In genomic region chr6:31817640-31818039, GRCm38 (mm10) we compare ENCODE assay signal across 18 mouse cellular contexts.
"Had no signal": no experiment of that assay in that cellular context is flagged by ENCODE, and none has a peak within 500 bp of the region (broad histone marks: within the 10 kb centered on the region; RNA-seq: fewer than 3 reads in every experiment).

No protein-coding gene starts in this region.

- H3K4me1 ChIP-seq: limb, embryonic 12.5 days; limb, embryonic 15.5 days; liver, embryonic 15.5 days had no signal

- H3K27ac ChIP-seq: layer of hippocampus, adult 2 months; left cerebral cortex, adult 2 months; limb, embryonic 12.5 days; limb, embryonic 15.5 days; liver, embryonic 15.5 days had no signal

- DNase-seq: kidney, adult 8-10 months; kidney, postnatal 25 days; layer of hippocampus, adult 9-11 months; left cerebral cortex, postnatal 4 days; lung, adult 2 months; lung, postnatal 14 days; lung, postnatal 4 days; midbrain, embryonic 14.5 days; thymus, adult 18-20 months; thymus, postnatal 14 days; thymus, postnatal 4 days had no signal

- H3K27me3 ChIP-seq: limb, embryonic 12.5 days; limb, embryonic 15.5 days; liver, embryonic 15.5 days had no signal

- H3K4me2 ChIP-seq: limb, embryonic 12.5 days; limb, embryonic 15.5 days; liver, embryonic 11.5 days; liver, embryonic 15.5 days; midbrain, embryonic 11.5 days had no signal

- H3K9ac ChIP-seq: limb, embryonic 12.5 days; limb, embryonic 15.5 days; liver, embryonic 15.5 days had no signal

- H3K9me3 ChIP-seq: limb, embryonic 12.5 days; limb, embryonic 15.5 days; liver, embryonic 15.5 days had no signal

- H3K36me3 ChIP-seq: limb, embryonic 12.5 days; limb, embryonic 15.5 days; liver, embryonic 15.5 days had no signal

- H3K4me3 ChIP-seq: layer of hippocampus, adult 2 months; left cerebral cortex, adult 2 months; limb, embryonic 12.5 days; limb, embryonic 15.5 days; liver, embryonic 15.5 days had no signal
